Mouse (Mus musculus) small intestine, adult 2 months (tissue): Measurements from ENCODE around the gene Pex13.

Experiments
- CTCF ChIP-seq: fragments of 200-500 bp; IDR thresholded peaks from 2 replicates; pipeline ENCODE4 v1.5.1; 2012; ENCODE audit warnings: low read depth, mild to moderate bottlenecking, control low read depth, inconsistent platforms, low read length, moderate library complexity, mixed read lengths; ENCODE audit not compliant: insufficient replicate concordance, insufficient read length; ENCODE audit errors: extremely low read depth
- POLR2A ChIP-seq: fragments of 200-500 bp; IDR thresholded peaks from 2 replicates; pipeline ENCODE4 v1.6.1; 2012; ENCODE audit warnings: low read depth, mild to moderate bottlenecking, control low read depth, inconsistent platforms, low read length, moderate library complexity

DNA sequence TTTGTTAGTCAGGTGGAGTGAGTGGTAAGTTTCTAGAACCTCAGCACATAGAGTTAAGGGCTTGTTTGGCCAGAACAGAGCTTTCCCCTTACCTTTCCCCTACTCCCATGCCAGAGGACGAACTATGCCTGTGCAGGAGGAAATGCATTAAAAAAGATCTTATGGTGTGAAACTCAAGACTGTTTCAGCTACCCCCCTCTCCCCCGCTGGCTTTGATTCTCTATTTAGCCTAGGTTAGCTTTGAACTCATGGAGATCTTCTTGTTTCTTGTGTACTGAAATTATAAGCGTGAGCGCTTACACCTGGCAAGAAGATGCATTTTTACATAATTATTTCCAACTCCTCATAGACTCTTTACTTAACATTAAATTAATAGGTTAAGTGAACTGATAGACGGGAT is 767 bp upstream of the Pex13 start:
- no peak for TF ChIP-seq CTCF
- TF ChIP-seq POLR2A = no peak
